Mouse (Mus musculus) erythroblast, embryonic 14.5 days (primary cell): Measurements from ENCODE around the gene Tmem136.

ENCODE experiments used
- GATA1 ChIP-seq: IDR thresholded peaks from 2 replicates; pipeline ENCODE4 v1.6.1; 2012; ENCODE audit warnings: low read length, inconsistent platforms, mixed read lengths
- TAL1 ChIP-seq: IDR thresholded peaks from 3 replicates; pipeline ENCODE4 v1.6.1; 2012; ENCODE audit warnings: low read length, inconsistent platforms, mixed read lengths

GRCm38 (mm10) chr9:43110286-43110980, 5.9 kb downstream of the Tmem136 start:
- TF ChIP-seq TAL1 (no peak), GATA1 (no peak)
